Mouse (Mus musculus): ENCODE measurements at regions not wholly inside any gene's neighbourhood (a gene's known extent, or its start where the extent isn't known, plus 50 kb on each side); places are given as distances from the start of the nearest gene placed in this dataset.

- peak; percentile 11 for DNase-seq (ENCODE audit: extremely low read depth)
- no peaks in the 10 kb centered on the region for H3K79me2 ChIP-seq (replicated peaks; ENCODE audit: control insufficient read depth, extremely low read depth, insufficient read depth, poor library complexity, severe bottlenecking)
- no peak overlapping the region for H3K4me2 ChIP-seq (ENCODE audit: insufficient read depth, low read depth, poor library complexity, severe bottlenecking)
- H3K4me1 ChIP-seq (ENCODE audit: control insufficient read depth in 1 of 2, insufficient read depth in 2 of 2) = peaks cover 0 to 8% of the 10 kb centered on the region in 2 experiments; a peak in 2 of 4 replicates
- H3K9me3 ChIP-seq (replicated peaks; ENCODE audit: low read length) = no peaks in the 10 kb centered on the region
- no peak overlapping the region for H3K4me3 ChIP-seq (replicated peaks in 1 of 3; ENCODE audit: low read depth in 2 of 3, low read length in 2 of 3, poor library complexity in 1 of 3)
- dilution Hi-C loops (cut with MboI; ENCODE audit: extremely low pct_ligation_motif_present, extremely low pct_unique_long_range_greater_than_20kb, low sequenced_read_pairs) (no loop called here), in situ Hi-C loops (cut with MboI; ENCODE audit: low pct_ligation_motif_present, low pct_unique_long_range_greater_than_20kb, low sequenced_read_pairs) (no loop called here)
- no peak overlapping the region for H3K27ac ChIP-seq (ENCODE audit: insufficient read depth, low read depth)
- no peak for TF ChIP-seq MAZ (IDR thresholded peaks at IDR 0.05; ENCODE audit: low read depth, low read length)
- no peak for TF ChIP-seq MAFK (IDR thresholded peaks at IDR 0.05; ENCODE audit: insufficient replicate concordance, low read length)
- no peak for TF ChIP-seq IRF4 (IDR thresholded peaks at IDR 0.05; ENCODE audit: low read depth, low read length)
- TF ChIP-seq CTCF (conservative IDR thresholded peaks at IDR 0.05 in 1 of 2, IDR thresholded peaks at IDR 0.05 in 1 of 2; ENCODE audit: low read depth in 2 of 2, low read length in 2 of 2) = no peak
- TF ChIP-seq PAX5 (IDR thresholded peaks at IDR 0.05; ENCODE audit: low read length) = no peak
- TF ChIP-seq ZC3H11A (IDR thresholded peaks at IDR 0.05; ENCODE audit: low read depth, low read length) = no peak
- TF ChIP-seq USF1 (IDR thresholded peaks at IDR 0.05; ENCODE audit: low read depth, low read length) = no peak
- no peak for TF ChIP-seq ZKSCAN1 (IDR thresholded peaks at IDR 0.05; ENCODE audit: borderline replicate concordance, low read depth, low read length)
- TF ChIP-seq CHD2 (IDR thresholded peaks at IDR 0.05; ENCODE audit: low read length) = no peak
- no peak for TF ChIP-seq EP300 (IDR thresholded peaks at IDR 0.05; ENCODE audit: low read length)
- TF ChIP-seq ZNF384 (IDR thresholded peaks at IDR 0.05; ENCODE audit: low read depth, low read length) = no peak
- TF ChIP-seq TBP (conservative IDR thresholded peaks at IDR 0.05; ENCODE audit: low read depth, low read length) = no peak
- TF ChIP-seq TCF12 (IDR thresholded peaks at IDR 0.05; ENCODE audit: low read depth, low read length) = no peak
- TF ChIP-seq POLR2A (IDR thresholded peaks at IDR 0.05; ENCODE audit: low read depth, low read length) = no peak
- TF ChIP-seq BHLHE40 (IDR thresholded peaks at IDR 0.05; ENCODE audit: low read depth, low read length) = no peak
- no peak for TF ChIP-seq UBTF (IDR thresholded peaks at IDR 0.05; ENCODE audit: low read depth, low read length)
- TF ChIP-seq ELF1 (IDR thresholded peaks at IDR 0.05; ENCODE audit: low read depth, low read length) = no peak
- no peak for TF ChIP-seq MEF2A (IDR thresholded peaks at IDR 0.05; ENCODE audit: borderline replicate concordance, low read depth, low read length)
- H3K27me3 ChIP-seq (replicated peaks) = no peaks in the 10 kb centered on the region
- no peak overlapping the region for H3K9ac ChIP-seq (ENCODE audit: insufficient read depth, low read depth)
- no peaks in the 10 kb centered on the region for H3K36me3 ChIP-seq (replicated peaks in 1 of 2; ENCODE audit: control insufficient read depth in 1 of 2, insufficient read depth in 1 of 2, low read length in 1 of 2)
Observed at GRCm38 (mm10) chr15:63265845-63266244, 579.1 kb downstream of the Gsdmc2 start.

GRCm38 (mm10) chr15:63255736-63256135, 589.2 kb downstream of the Gsdmc2 start:
- Histone ChIP-seq H3K4me3 (replicated peaks in 1 of 3; ENCODE audit: low read depth in 2 of 3, low read length in 2 of 3, poor library complexity in 1 of 3) (no peak overlapping the region), H3K36me3 (replicated peaks in 1 of 2; ENCODE audit: control insufficient read depth in 1 of 2, insufficient read depth in 1 of 2, low read length in 1 of 2) (no peaks in the 10 kb centered on the region), H3K9ac (ENCODE audit: insufficient read depth, low read depth) (no peak overlapping the region), H3K4me1 (ENCODE audit: control insufficient read depth in 1 of 2, insufficient read depth in 2 of 2) (no peaks in the 10 kb centered on the region), H3K4me2 (ENCODE audit: insufficient read depth, low read depth, poor library complexity, severe bottlenecking) (no peak overlapping the region), H3K79me2 (replicated peaks; ENCODE audit: control insufficient read depth, extremely low read depth, insufficient read depth, poor library complexity, severe bottlenecking) (no peaks in the 10 kb centered on the region), H3K27ac (ENCODE audit: insufficient read depth, low read depth) (no peak overlapping the region), H3K27me3 (replicated peaks) (no peaks in the 10 kb centered on the region), H3K9me3 (replicated peaks; ENCODE audit: low read length) (no peaks in the 10 kb centered on the region)
- TF ChIP-seq RCOR1 (conservative IDR thresholded peaks at IDR 0.05; ENCODE audit: low read depth, low read length) = no peak
- in situ Hi-C loops (cut with MboI; ENCODE audit: low pct_ligation_motif_present, low pct_unique_long_range_greater_than_20kb, low sequenced_read_pairs) (no loop called here), dilution Hi-C loops (cut with MboI; ENCODE audit: extremely low pct_ligation_motif_present, extremely low pct_unique_long_range_greater_than_20kb, low sequenced_read_pairs) (no loop called here)
- no peak for DNase-seq (ENCODE audit: extremely low read depth)
